Mouse (Mus musculus): ENCODE data around the gene Gtf3a. TPM values are rescaled to one million over a fixed set of nuclear protein-coding genes. Genes with fewer than 3 reads are reported as not detected.
"Not testable (repeated sequence)": the region's sequence is repeated elsewhere in the genome, so short reads cannot be mapped to it uniquely, and the experiment has no call there.

The Gtf3a gene
- 67.9 and 73.6 TPM in 2 replicates for total RNA-seq (2015)
- 93.2 and 95.0 TPM in 2 replicates for total RNA-seq (2017)

- ATAC-seq (ENCODE audit: poor library complexity, severe bottlenecking) = peak; percentile 86
Measured at GRCm38 (mm10) chr5:146948508-146949088, at the start of gene Gtf3a. Gene Gtf3a, plus strand, starts transcription at chr5:146948657.

- no peak for ATAC-seq (ENCODE audit: poor library complexity, severe bottlenecking)
Measured at GRCm38 (mm10) chr5:146900331-146900730, 48.1 kb upstream of the Gtf3a start.

GRCm38 (mm10) chr5:146901501-146901900 is 47.0 kb upstream of the Gtf3a start:
- ATAC-seq (ENCODE audit: poor library complexity, severe bottlenecking) = no peak

DNA sequence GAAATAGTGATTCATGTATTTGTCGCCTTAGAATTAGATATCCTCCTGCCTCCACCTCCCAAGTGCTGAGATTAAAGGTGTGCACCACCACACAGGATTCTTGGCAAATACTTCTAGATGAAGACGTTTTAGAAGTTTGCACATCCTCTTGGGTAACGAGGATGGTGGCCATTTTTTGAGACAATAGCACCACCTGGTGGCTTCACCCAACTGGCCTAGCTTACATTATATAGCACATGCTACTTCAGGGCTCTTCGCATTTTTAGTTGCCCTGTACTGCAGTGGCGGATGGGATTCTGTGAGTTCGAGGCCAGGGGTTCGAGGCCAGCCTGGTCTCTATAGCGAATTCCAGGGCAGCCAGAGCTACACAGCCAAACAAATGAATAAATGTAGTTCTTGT is 44.1 kb upstream of the Gtf3a start:
- peak; percentile 82 for ATAC-seq (ENCODE audit: poor library complexity, severe bottlenecking)

DNA sequence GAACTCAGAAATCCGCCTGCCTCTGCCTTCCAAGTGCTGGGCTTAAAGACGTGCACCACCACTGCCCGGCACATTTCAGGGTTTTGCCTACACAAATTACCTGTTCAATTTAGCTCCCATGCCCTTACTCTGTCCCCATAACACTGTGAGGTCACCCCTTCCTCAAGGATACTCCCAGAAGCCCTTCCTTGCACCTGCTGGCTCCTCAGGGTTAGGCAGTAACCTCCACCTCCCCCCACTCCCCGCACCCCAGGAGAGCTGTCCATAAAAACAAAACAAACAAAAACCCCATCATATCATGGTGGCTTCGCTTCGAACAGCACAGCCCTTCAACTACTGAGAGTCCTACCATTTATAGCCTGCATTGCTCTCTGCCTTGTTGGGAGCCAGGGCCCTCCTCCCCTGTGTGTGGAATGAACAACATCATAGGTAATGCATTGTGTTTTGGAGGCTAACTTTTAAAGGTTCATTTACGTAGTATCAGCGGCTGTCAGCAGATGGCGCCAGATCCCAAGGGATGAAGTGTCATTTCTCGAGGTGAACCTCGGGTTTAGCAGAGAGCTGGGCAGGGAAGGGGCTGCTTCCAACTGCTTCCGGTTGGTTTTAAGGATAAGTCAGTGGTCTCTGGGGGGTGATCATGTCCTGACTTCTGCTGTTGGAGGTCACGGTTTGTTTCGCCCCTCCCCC is 42.8 kb upstream of the Gtf3a start:
- ATAC-seq (ENCODE audit: poor library complexity, severe bottlenecking) = peak; percentile 80

- ATAC-seq (ENCODE audit: poor library complexity, severe bottlenecking) = no peak
Measured at GRCm38 (mm10) chr5:146907533-146907932, 40.9 kb upstream of the Gtf3a start.

DNA sequence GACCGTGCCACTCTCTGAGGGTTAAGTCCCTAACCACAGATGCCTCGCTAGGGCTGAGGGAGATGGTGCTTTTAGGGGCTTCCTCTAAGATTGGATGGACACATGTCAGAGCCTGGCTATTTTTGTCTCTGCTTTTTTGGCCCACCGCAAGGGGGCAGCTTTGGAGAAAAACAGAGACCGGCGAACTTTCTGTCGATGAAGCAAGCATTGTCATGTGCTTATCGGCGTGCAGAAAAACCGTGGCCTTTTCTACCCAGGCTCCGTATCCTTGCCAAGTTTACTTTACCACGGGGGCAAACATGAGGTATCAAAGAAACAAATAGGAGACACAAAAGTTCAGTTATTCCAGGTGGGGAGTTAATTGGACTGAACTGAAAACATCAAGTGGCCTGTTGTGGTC is 39.8 kb upstream of the Gtf3a start:
- no peak for ATAC-seq (ENCODE audit: poor library complexity, severe bottlenecking)

DNA sequence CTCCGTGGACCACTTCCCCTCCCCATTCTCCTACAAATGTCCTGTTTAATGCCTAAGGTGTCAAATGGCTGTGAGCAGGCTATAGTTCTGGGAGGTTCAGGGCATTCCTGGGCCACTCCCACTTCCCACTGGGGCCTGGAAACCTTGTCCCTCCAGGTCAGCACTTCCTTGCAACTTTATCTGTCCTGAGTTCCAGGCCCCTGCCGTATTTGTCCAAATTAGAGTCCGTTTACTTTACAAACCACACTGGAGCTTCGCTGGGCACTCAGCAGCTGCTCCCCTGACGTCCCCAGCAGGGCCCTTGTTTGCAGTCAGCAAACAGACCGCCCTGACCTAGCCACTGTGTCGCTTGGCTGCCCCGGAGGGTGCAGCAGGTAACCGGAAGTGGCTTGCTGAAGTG is 36.3 kb upstream of the Gtf3a start:
- ATAC-seq (ENCODE audit: poor library complexity, severe bottlenecking) = peak; percentile 29; the same call in 1 of the 2 replicates

DNA sequence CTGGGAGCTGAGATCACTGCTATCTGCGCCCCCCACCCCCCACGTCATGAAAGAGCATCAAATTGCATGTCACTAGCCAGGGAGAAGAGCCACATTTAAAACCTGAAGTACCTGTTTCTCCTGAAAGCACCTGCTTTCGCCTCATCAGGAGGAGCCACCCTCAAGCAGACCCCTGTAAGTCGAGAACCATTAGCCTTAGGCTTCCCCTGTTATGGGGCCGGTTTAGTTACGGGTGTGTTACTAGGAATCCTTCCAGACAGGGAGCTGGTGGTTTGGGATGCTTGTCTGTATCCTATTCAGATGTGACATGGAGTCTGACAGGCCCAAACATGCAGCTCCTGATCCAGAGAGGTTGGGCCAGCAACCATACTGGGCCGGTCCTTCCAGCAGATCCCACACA is 35.1 kb upstream of the Gtf3a start:
- no peak for ATAC-seq (ENCODE audit: poor library complexity, severe bottlenecking)

DNA sequence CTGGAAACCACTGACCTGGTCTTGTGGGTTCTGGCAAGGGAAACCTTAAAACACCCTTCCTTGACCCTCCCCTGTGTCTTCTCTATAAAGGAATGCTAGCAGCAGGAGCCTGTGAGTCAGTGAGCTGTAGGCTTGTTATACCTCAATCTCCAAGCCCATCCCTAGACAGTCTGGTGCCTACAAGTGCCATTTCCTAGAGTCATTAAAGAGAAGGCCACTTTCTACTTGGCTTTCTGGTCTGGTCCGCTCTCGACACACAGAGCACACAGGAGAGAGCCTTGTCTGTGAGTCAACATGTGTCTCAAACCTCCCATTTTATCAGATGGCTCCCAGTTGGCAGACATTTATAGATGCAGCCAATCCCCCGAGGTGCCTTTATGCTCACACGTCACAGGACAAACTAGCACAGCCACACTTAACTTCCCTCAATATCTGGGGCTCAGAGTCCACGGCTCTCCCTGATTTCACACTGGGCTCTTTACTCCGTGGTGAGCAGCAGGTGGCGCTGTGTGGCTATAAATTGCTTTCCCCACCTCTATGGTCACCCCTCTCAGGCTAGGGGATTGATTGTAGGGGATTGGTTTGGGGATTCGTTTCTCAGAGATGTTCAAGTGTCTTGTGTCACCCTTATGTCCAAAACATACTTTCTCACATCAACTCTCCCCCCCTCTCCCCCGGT is 34.2 kb upstream of the Gtf3a start:
- ATAC-seq (ENCODE audit: poor library complexity, severe bottlenecking) = peak; percentile 86

DNA sequence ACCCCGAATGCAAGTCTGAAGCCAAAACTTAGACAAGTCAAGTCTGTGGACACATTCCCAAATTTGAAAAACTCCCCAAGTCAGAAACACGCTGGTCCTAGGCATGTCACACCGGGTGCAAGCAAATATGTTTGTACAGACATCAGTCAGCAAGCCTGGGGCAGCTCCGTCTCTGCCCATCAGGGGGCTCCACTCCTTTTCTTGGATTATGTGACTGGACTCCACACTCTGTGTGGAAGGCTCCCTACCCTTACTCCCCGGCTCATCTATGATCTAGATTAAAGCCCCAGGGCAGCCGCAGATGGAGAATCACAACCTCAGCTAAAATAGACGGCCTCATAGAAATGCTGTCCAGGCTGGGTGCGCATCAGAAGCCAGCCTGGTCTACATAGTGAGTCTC is 32.2 kb upstream of the Gtf3a start:
- no peak for ATAC-seq (ENCODE audit: poor library complexity, severe bottlenecking)

GRCm38 (mm10) chr5:146916806-146917205 is 31.7 kb upstream of the Gtf3a start:
- ATAC-seq (ENCODE audit: poor library complexity, severe bottlenecking) = no peak

DNA sequence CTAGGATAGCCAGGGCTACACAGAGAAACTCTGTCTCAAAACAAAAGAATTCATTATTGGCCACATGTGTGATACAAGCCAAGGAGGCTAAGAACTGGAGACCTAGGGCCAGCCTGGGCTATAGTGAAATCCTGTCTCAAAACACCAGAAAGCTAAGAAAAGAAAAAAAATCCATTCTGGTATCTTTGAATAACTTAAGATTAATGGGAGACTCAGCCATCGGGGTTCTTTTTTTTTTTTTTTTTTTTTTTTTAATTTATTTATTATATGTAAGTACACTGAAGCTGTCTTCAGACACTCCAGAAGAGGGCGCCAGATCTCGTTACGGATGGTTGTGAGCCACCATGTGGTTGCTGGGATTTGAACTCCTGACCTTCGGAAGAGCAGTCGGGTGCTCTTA is 31.1 kb upstream of the Gtf3a start:
- ATAC-seq (ENCODE audit: poor library complexity, severe bottlenecking) = not testable (repeated sequence)

GRCm38 (mm10) chr5:146919874-146920273 is 28.6 kb upstream of the Gtf3a start:
- ATAC-seq (ENCODE audit: poor library complexity, severe bottlenecking) = no peak

DNA sequence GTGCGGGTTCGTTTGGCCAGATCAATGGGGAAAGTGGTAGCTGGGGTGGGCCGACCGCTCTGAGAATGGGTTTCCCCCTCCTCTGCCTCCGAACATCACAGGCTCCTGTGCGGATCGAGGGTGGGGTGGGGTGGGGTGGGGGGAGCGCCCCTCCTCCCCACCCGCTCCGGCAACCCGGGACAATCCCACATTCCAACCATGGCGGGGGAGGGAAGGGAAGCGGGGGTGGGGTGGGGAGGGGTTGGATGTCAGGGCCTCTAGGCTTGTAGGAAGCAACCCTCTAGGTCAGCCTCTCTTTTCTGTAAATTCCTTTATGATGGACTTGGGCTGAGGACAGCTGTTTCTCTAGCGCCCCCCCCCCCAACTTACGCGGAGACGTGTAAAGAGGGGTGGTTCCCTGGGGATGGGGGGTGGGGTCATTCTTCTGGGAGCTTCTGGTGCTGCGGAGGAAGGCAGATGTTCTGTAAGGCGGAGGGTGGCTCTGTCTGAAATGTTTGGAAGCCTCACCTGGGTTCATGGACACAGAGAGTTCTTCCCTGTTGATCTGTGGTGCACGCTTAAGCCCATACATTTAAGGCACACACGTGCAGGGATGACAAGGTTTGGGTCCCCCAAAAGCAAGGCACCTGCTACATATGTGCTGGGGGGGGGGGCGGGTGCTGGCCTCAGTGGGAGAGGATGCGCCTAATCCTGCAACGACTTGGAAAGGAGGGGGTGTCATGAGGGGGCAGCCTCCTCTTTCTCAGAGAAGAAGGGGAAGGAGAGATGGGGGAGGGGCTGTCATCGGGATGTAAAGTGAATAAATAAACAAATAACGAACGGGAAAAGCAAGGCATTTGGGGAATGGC is 27.9 kb upstream of the Gtf3a start:
- no peak for ATAC-seq (ENCODE audit: poor library complexity, severe bottlenecking)

GRCm38 (mm10) chr5:146921224-146921623 is 27.2 kb upstream of the Gtf3a start:
- ATAC-seq (ENCODE audit: poor library complexity, severe bottlenecking) = peak; percentile 24

- no peak for ATAC-seq (ENCODE audit: poor library complexity, severe bottlenecking)
Measured at GRCm38 (mm10) chr5:146923547-146923946, 24.9 kb upstream of the Gtf3a start.

GRCm38 (mm10) chr5:146926673-146927072 is 21.8 kb upstream of the Gtf3a start:
- ATAC-seq (ENCODE audit: poor library complexity, severe bottlenecking) = no peak

DNA sequence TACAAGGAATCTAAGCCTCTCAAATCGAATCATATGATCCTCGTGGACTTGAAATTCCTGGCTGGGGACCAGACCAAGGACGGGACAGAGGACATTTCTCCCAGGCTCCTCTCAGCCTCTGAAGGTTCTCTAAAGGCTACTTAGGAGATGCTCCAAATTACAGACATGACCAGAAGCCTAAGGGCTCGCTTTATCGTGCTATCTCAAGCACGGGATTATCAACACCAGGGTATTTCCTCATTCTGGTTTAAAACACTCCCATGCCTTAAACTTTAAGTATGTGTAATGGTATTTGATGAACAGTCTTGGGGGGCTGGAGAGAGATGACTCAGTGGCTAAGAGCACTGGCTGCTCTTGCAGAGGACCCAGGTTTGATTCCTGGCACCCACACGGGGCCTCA is 17.0 kb upstream of the Gtf3a start:
- no peak for ATAC-seq (ENCODE audit: poor library complexity, severe bottlenecking)

DNA sequence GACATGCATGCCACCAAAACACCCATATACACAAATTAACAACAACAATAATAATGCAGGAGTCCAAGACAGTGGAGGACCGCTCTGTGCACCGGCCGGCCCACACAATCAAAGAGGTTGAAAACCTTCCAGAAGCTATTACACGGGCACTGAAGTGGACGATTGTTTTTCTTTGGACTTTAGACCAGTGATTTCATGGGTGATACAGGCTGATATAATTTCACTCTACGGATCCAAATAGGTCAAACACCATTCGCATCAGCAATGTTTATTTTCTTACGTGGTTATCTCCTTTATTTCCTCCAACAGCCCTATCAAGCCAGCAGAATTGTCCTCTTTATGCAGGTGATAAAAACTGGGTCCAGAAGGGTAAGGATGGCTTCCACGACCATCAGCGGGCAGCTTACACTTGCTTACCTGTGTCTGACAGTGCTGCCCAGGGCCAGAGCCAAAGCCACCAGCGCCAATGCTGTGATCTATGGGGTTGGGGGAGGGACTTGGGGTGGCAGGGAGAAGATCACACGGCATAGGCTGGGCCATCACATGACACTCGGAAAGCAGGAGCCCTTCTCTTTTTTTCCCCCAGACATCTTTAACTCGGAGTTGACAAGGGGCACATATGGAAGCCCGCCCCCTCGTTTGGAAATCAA is 16.4 kb upstream of the Gtf3a start:
- no peak for ATAC-seq (ENCODE audit: poor library complexity, severe bottlenecking)

DNA sequence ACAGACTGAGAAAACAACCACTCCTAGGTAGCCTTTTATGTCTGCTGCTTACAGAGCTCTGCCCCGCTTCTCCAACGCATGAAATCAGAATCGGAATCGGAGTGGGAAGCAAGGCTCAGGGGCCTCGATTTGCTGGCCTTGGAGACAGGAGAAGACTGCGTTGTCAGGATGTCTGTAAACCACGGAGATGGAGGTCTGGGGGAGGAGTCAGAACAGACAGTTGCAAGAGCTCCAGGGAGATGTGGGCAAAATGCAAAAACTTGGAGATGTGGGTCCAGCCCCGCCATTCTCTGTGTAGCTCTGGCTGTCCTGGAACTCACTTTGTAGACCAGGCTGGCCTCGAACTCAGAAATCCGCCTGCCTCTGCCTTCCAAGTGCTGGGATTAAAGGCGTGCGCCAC is 15.0 kb upstream of the Gtf3a start:
- ATAC-seq (ENCODE audit: poor library complexity, severe bottlenecking) = no peak
